Comparison of ENCODE assay signal across 8 mouse cellular contexts in genomic region chr13:49186798-49187287, GRCm38 (mm10). TPM values are rescaled to one million over a fixed set of nuclear protein-coding genes. Genes with fewer than 3 reads are reported as not detected.
DNase-seq lines count a peak whose midpoint lies in the region; ATAC-seq and TF ChIP-seq lines count a peak whose summit lies in the region.

No protein-coding gene starts in this region.

- TF ChIP-seq POLR2A in liver, adult 2 months (IDR thresholded peaks at IDR 0.05; ENCODE audit: extremely low read depth, insufficient read depth, low read length) = no peak

- peaks cover 33% of the 10 kb centered on the region for H3K4me1 ChIP-seq in liver, adult 2 months (ENCODE audit: control insufficient read depth, insufficient read depth, low read length)
- peaks cover 61% of the 10 kb centered on the region for H3K4me1 ChIP-seq in embryonic facial prominence, embryonic 10.5 days
- peaks cover 14% of the 10 kb centered on the region; the same call in 1 of the 2 replicates for H3K4me1 ChIP-seq in hindbrain, embryonic 14.5 days (replicated peaks; ENCODE audit: control insufficient read depth, insufficient read depth, low read length)
- H3K4me1 ChIP-seq in midbrain, embryonic 15.5 days = peaks cover 28% of the 10 kb centered on the region

- ATAC-seq in hindbrain, embryonic 14.5 days (ENCODE audit: low FRiP score) = no peak
- ATAC-seq in midbrain, embryonic 15.5 days (replicated peaks) = peak; percentile 15; the same call in 1 of the 2 replicates

- H3K4me2 ChIP-seq in hindbrain, embryonic 14.5 days (replicated peaks) = peak overlapping the region; percentile 97
- peak overlapping the region; percentile 98 for H3K4me2 ChIP-seq in midbrain, embryonic 15.5 days

- peaks cover 7% of the 10 kb centered on the region; the same call in 1 of the 2 replicates for H3K79me2 ChIP-seq in liver, adult 2 months (ENCODE audit: control insufficient read depth, insufficient read depth, low read length)

- H3K4me3 ChIP-seq in liver, adult 2 months (ENCODE audit: insufficient read depth, low read depth, low read length) = peak overlapping the region; percentile 10; the same call in 1 of the 2 replicates
- peak overlapping the region; percentile 87 for H3K4me3 ChIP-seq in embryonic facial prominence, embryonic 10.5 days
- peak overlapping the region; percentile 53 for H3K4me3 ChIP-seq in hindbrain, embryonic 14.5 days (replicated peaks; ENCODE audit: low read length)
- peak overlapping the region; percentile 76 for H3K4me3 ChIP-seq in midbrain, embryonic 15.5 days

- H3K9me3 ChIP-seq in embryonic facial prominence, embryonic 10.5 days = no peaks in the 10 kb centered on the region
- H3K9me3 ChIP-seq in hindbrain, embryonic 14.5 days (ENCODE audit: control insufficient read depth, low read length) = no peaks in the 10 kb centered on the region
- H3K9me3 ChIP-seq in midbrain, embryonic 15.5 days = no peaks in the 10 kb centered on the region

- no peaks in the 10 kb centered on the region for H3K27me3 ChIP-seq in liver, adult 2 months (ENCODE audit: control insufficient read depth, insufficient read depth, low read length)
- peaks cover 36% of the 10 kb centered on the region for H3K27me3 ChIP-seq in embryonic facial prominence, embryonic 10.5 days (replicated peaks; ENCODE audit: low read depth, poor library complexity, severe bottlenecking)
- H3K27me3 ChIP-seq in hindbrain, embryonic 14.5 days (ENCODE audit: control insufficient read depth, insufficient read depth, low read length) = no peaks in the 10 kb centered on the region
- no peaks in the 10 kb centered on the region for H3K27me3 ChIP-seq in midbrain, embryonic 15.5 days (replicated peaks)

- TF ChIP-seq CTCF in liver, adult 2 months (IDR thresholded peaks at IDR 0.05; ENCODE audit: low read depth, low read length) = no peak

- DNase-seq in liver, adult 2 months (ENCODE audit: extremely low read depth, low read depth, low spot score) = peak; percentile 57
- no peak for DNase-seq in liver
- no peak for DNase-seq in embryonic facial prominence, embryonic 10.5 days (ENCODE audit: low spot score)
- no peak for DNase-seq in hindbrain, embryonic 14.5 days (ENCODE audit: low spot score)
- no peak for DNase-seq in adrenal gland, adult (ENCODE audit: inconsistent age in 2 of 2, low spot score in 1 of 2)
- DNase-seq in adrenal gland, postnatal 14 days = no peak
- DNase-seq in urinary bladder, postnatal 14 days (ENCODE audit: low spot score) = no peak

- peak overlapping the region; percentile 60 for H3K27ac ChIP-seq in liver, adult 2 months (replicated peaks; ENCODE audit: insufficient read depth, low read depth, low read length)
- H3K27ac ChIP-seq in embryonic facial prominence, embryonic 10.5 days (replicated peaks) = peak overlapping the region; percentile 78
- H3K27ac ChIP-seq in hindbrain, embryonic 14.5 days = no peak overlapping the region
- H3K27ac ChIP-seq in midbrain, embryonic 15.5 days = 0 out of 2 replicates have a peak overlapping the region, but pooled peaks have one; percentile 13

- H3K9ac ChIP-seq in liver, adult 2 months (ENCODE audit: low read depth, low read length) = peak overlapping the region; percentile 33
- H3K9ac ChIP-seq in hindbrain, embryonic 14.5 days = peak overlapping the region; percentile 52
- H3K9ac ChIP-seq in midbrain, embryonic 15.5 days = peak overlapping the region; percentile 57; the same call in 1 of the 2 replicates

- WGBS in liver, adult 2 months = 14% methylated on average over 11 of the region's 11 CpGs
- 18% methylated on average over 11 of the region's 11 CpGs for WGBS in embryonic facial prominence, embryonic 10.5 days
- WGBS in hindbrain, embryonic 14.5 days = 16% methylated on average over 11 of the region's 11 CpGs
- WGBS in midbrain, embryonic 15.5 days = 15% methylated on average over 11 of the region's 11 CpGs

- no peaks in the 10 kb centered on the region for H3K36me3 ChIP-seq in liver, adult 2 months (ENCODE audit: control insufficient read depth, insufficient read depth, low read length)
- no peaks in the 10 kb centered on the region for H3K36me3 ChIP-seq in embryonic facial prominence, embryonic 10.5 days (replicated peaks)
- no peaks in the 10 kb centered on the region for H3K36me3 ChIP-seq in hindbrain, embryonic 14.5 days (replicated peaks; ENCODE audit: control insufficient read depth, insufficient read depth)
- H3K36me3 ChIP-seq in midbrain, embryonic 15.5 days (replicated peaks) = no peaks in the 10 kb centered on the region

RNA-seq across cellular contexts. Expression of gene Ninj1, which starts 0.4 kb away (rescaled TPM):
- 178 TPM in 2 replicates for total RNA-seq in liver, adult 2 months (2014; rRNA removed)
- polyA plus RNA-seq in liver, adult 2 months (2012; rRNA removed) = 1,040 and 1,373 TPM in 2 replicates
- polyA plus RNA-seq in embryonic facial prominence, embryonic 10.5 days (2016; fragmentation: Nextera tagmentation; extraction: Ambion mirVana) = 26.6 and 28.0 TPM in 2 replicates
- 33.3 and 33.5 TPM in 2 replicates for polyA plus RNA-seq in hindbrain, embryonic 14.5 days (2014; fragmentation: Nextera tagmentation; extraction: Ambion mirVana)
- polyA plus RNA-seq in midbrain, embryonic 15.5 days (2015; fragmentation: Nextera tagmentation; extraction: Ambion mirVana) = 21.2 and 22.8 TPM in 2 replicates
- total RNA-seq in adrenal gland, postnatal 14 days (2021) = 69.8 and 83.7 TPM in 2 replicates

RNA-seq across cellular contexts. Expression of gene Card19, which starts 29.0 kb away (rescaled TPM):
- total RNA-seq in liver, adult 2 months (2014; rRNA removed) = 11.2 and 15.3 TPM in 2 replicates
- polyA plus RNA-seq in liver, adult 2 months (2012; rRNA removed) = 35.4 and 38.0 TPM in 2 replicates
- polyA plus RNA-seq in embryonic facial prominence, embryonic 10.5 days (2016; fragmentation: Nextera tagmentation; extraction: Ambion mirVana) = 31.6 and 35.0 TPM in 2 replicates
- polyA plus RNA-seq in hindbrain, embryonic 14.5 days (2014; fragmentation: Nextera tagmentation; extraction: Ambion mirVana) = 31.0 and 37.0 TPM in 2 replicates
- 25.1 and 29.3 TPM in 2 replicates for polyA plus RNA-seq in midbrain, embryonic 15.5 days (2015; fragmentation: Nextera tagmentation; extraction: Ambion mirVana)
- 60.3 and 60.6 TPM in 2 replicates for total RNA-seq in adrenal gland, postnatal 14 days (2021)

RNA-seq across cellular contexts. Expression of gene Wnk2, which starts 39.0 kb away (rescaled TPM):
- 0.07 and 0.09 TPM in 2 replicates for total RNA-seq in liver, adult 2 months (2014; rRNA removed)
- 0.15 and 0.16 TPM in 2 replicates for polyA plus RNA-seq in liver, adult 2 months (2012; rRNA removed)
- polyA plus RNA-seq in embryonic facial prominence, embryonic 10.5 days (2016; fragmentation: Nextera tagmentation; extraction: Ambion mirVana) = 2.7 and 2.8 TPM in 2 replicates
- polyA plus RNA-seq in hindbrain, embryonic 14.5 days (2014; fragmentation: Nextera tagmentation; extraction: Ambion mirVana) = 23.3 and 28.0 TPM in 2 replicates
- 26.0 and 27.8 TPM in 2 replicates for polyA plus RNA-seq in midbrain, embryonic 15.5 days (2015; fragmentation: Nextera tagmentation; extraction: Ambion mirVana)
- 2.6 and 3.3 TPM in 2 replicates for total RNA-seq in adrenal gland, postnatal 14 days (2021)

Comparison
In these comparisons a context has a peak if more than half of its experiments do, and no peak if none do; other contexts are left out.
1. H3K4me3 ChIP-seq: peak in every context shown above with its lines; median percentile 87 in embryonic facial prominence, embryonic 10.5 days; 76 in midbrain, embryonic 15.5 days; 53 in hindbrain, embryonic 14.5 days; 10 in liver, adult 2 months.
2. RNA of gene Ninj1, which starts 0.4 kb away (polyA plus RNA-seq): 1,040 to 1,373 TPM in liver, adult 2 months; 33.3 to 33.5 TPM in hindbrain, embryonic 14.5 days, 26.6 to 28.0 TPM in embryonic facial prominence, embryonic 10.5 days and 21.2 to 22.8 TPM in midbrain, embryonic 15.5 days; every median in the first group is over 10 times any median in the second.
3. Peak in every context shown above with its lines, with median percentiles within 50 percentile points of each other: H3K9ac ChIP-seq.